Mouse (Mus musculus): Measurements from ENCODE around the gene Dync1h1.
"Not testable (repeated sequence)": the region's sequence is repeated elsewhere in the genome, so short reads cannot be mapped to it uniquely, and the experiment has no call there.

The Dync1h1 gene

GRCm38 (mm10) chr12:110696975-110697400 is 95.7 kb downstream of the Dync1h1 start:
- peak; percentile 14 for DNase-seq

GRCm38 (mm10) chr12:110697457-110697856 is 96.2 kb downstream of the Dync1h1 start:
- DNase-seq = no peak

- DNase-seq = no peak
These were observed 96.8 kb downstream of the Dync1h1 start for GRCm38 (mm10) chr12:110698080-110698479.

- DNase-seq = peak; percentile 71
These were observed 97.4 kb downstream of the Dync1h1 start for GRCm38 (mm10) chr12:110698523-110699170.

GRCm38 (mm10) chr12:110699171-110699547 is 97.9 kb downstream of the Dync1h1 start:
- DNase-seq = no peak

- DNase-seq = no peak
These were observed 99.5 kb downstream of the Dync1h1 start for GRCm38 (mm10) chr12:110700730-110701129.

GRCm38 (mm10) chr12:110701363-110701762 is 100.1 kb downstream of the Dync1h1 start:
- peak; percentile 51 for DNase-seq

GRCm38 (mm10) chr12:110702556-110702955 is 101.3 kb downstream of the Dync1h1 start, which contains the start of gene Hsp90aa1:
Gene Hsp90aa1, minus strand, starts transcription at chr12:110702728.
- no peak for DNase-seq

GRCm38 (mm10) chr12:110703008-110703471 is 101.8 kb downstream of the Dync1h1 start:
- DNase-seq = peak; percentile 88

GRCm38 (mm10) chr12:110703682-110704081 is 102.4 kb downstream of the Dync1h1 start:
- DNase-seq = no peak

- not testable (repeated sequence) for DNase-seq
These were observed 104.2 kb downstream of the Dync1h1 start for GRCm38 (mm10) chr12:110705419-110705818.

- DNase-seq = peak; percentile 80
These were observed 105.3 kb downstream of the Dync1h1 start for GRCm38 (mm10) chr12:110706337-110707231.

- DNase-seq = no peak
These were observed 106.2 kb downstream of the Dync1h1 start for GRCm38 (mm10) chr12:110707451-110707850.

GRCm38 (mm10) chr12:110711270-110711669 is 110.0 kb downstream of the Dync1h1 start:
- no peak for DNase-seq

- DNase-seq = peak; percentile 59
These were observed 112.5 kb downstream of the Dync1h1 start for GRCm38 (mm10) chr12:110713784-110714183.

GRCm38 (mm10) chr12:110714215-110714614 is 113.0 kb downstream of the Dync1h1 start:
- DNase-seq = no peak

- no peak for DNase-seq
These were observed 114.8 kb downstream of the Dync1h1 start for GRCm38 (mm10) chr12:110716004-110716403.

Data from liver (tissue).